Mouse (Mus musculus) cerebellum, adult (tissue): Measurements from ENCODE around the gene Entpd7.

Experiments
- ATAC-seq: cut with Nextera tagmentation; 2 replicates; pipeline ENCODE4 v1.9.2; 2017; ENCODE audit warnings: mild to moderate bottlenecking, moderate library complexity, mixed read lengths; ENCODE audit not compliant: insufficient number of reproducible peaks, low FRiP score, low TSS enrichment

Gene Entpd7

DNA sequence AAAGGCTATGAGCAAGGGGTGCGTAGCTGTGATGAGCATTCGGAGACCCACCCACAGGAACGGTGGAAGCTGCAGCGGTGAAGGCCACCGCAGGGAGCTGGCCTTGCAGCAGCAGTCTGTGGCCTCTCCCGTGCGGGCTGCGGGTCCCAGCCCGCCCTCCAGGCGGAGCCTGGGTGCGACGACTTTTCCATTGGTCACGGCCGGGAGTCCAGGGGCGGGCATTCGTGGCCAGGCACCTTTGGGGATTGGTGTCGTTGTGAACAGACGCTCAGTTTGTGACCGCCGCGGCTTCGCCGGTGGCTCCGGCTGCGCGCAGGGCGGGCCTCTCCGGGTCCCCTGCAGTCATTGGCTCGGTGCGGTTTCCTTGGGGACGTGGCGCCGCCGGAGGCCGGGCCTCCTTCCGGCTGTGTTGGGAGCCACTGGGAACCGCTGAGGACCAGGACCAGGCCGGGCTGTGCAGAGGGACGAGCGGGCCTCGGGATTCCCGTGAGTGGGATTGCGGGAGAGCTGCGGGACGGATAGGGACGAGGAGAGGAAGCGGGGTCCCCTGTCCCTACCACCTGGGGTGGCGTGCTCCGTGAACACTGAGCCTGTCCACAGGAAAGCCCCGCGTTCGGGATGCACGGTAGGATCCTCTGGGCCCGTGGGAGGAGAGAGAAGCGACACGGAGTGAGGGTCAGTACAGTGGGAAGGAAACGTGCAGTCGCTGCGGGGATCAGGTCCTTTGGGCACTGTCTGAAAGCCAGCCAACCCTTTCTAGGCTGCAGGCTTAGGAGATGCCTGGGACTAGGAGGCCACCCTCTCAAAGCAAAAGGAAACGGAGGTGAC, at the start of gene Entpd7:
Gene Entpd7 (plus strand): TSS at position 254 of the 828 bp plus-strand sequence.
- ATAC-seq, result peak; percentile 98

DNA sequence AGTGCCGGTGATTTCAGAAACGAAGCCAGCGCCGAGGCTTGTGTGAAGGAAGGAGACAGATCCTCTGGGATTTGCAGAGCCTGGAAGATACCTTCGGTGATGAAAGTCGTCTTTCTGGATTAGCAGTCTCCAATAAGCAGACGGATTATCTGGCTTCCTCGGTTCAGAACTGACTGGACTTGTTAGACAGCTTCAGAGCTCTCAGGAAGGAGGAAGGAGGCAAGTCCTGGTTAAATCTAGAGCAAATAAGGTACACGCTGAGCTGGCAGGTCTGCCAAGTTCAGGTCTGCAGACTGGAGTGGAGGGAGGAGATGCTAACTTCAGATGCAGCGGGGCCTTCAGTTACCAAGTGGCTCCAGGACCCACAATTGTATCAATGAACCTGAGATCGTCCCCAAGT, 47.6 kb upstream of the Entpd7 start:
- ATAC-seq, result no peak

- ATAC-seq, result no peak
These were observed 46.6 kb upstream of the Entpd7 start for GRCm38 (mm10) chr19:43642843-43643242.

- ATAC-seq, result no peak
These were observed 44.0 kb upstream of the Entpd7 start for GRCm38 (mm10) chr19:43645508-43645907.

DNA sequence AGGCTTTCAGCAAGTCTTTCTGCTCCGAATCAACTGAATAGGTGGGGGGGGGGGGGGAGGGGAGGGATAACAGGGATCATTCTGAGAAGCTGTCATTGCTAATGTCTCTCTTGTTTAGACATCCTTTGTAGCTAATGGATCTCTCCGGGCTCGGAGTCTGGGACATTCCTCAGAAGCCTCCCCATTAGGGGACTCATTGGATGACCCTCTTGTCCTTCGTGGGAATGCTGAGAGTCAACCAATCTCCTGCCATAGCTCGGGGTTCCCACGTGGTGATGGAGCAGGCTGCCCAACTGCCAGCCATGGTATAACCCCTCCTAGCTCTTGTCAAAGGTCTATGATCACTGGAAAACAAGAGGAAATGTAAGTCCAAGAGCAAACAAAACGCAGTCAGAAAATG, 42.6 kb upstream of the Entpd7 start:
- ATAC-seq, result no peak

DNA sequence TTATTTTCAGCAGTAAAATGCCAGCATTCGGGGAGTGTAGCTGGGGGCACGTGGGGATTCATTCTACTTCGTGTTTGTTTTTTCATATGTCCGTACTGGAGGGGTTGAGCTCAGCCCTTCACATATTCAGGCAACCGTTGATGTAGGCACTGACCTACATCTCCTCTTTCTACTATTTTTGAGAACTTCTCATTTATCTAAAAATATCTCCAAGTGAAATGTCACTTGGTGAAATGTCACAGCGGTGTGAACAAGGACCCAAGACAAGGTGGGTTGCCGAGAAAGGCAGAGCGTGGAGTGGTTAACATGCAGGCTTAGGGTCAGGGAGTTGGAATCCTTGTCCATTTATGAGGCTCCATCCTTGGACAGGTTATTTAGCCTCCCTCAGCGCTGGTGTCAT, 42.2 kb upstream of the Entpd7 start:
- ATAC-seq, result no peak

DNA sequence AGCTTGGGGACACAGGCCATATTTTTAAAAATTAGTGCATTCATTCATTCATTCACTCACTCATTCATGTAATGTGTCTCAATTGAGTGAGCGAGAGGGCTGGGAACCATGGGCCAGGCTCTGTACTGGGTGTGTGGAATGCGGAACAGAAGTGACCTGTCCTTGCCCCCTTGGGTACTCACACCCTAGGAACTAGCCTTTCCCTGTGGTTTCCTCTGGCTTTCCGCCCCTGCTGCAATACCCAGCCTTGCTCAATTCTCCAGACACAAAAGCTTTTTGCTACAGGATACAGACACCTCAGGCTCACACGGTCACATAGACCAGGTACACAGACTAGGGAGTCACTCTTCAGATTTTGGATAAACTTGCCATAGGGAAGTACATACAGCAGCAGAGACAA, 41.1 kb upstream of the Entpd7 start:
- ATAC-seq, result no peak

DNA sequence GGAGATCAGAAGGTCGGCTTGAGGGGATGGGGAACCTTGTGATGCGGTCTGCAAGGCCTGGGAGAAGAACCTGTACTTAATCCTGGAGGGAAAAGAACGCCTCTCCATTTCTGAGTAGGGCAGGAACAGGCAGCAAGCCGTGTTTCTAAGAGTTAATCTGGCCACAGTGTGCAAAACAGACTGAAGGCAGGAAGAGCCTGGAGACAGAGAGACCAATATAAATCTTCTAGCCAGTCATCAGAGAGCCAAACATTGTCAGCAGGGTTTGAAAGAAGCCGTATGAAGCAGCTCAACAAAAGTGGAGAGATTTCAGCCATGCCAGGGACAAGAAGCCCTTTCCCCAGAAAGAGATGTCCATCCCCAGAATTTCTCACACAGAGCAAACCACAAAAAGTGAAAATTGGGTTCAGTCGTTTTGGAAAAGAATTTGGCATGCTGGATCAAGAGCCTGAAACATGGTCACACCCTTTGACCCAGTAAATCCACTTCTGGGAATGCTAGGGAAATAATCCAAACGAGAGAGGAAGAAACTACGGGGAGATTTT, 38.2 kb upstream of the Entpd7 start:
- no peak for ATAC-seq

DNA sequence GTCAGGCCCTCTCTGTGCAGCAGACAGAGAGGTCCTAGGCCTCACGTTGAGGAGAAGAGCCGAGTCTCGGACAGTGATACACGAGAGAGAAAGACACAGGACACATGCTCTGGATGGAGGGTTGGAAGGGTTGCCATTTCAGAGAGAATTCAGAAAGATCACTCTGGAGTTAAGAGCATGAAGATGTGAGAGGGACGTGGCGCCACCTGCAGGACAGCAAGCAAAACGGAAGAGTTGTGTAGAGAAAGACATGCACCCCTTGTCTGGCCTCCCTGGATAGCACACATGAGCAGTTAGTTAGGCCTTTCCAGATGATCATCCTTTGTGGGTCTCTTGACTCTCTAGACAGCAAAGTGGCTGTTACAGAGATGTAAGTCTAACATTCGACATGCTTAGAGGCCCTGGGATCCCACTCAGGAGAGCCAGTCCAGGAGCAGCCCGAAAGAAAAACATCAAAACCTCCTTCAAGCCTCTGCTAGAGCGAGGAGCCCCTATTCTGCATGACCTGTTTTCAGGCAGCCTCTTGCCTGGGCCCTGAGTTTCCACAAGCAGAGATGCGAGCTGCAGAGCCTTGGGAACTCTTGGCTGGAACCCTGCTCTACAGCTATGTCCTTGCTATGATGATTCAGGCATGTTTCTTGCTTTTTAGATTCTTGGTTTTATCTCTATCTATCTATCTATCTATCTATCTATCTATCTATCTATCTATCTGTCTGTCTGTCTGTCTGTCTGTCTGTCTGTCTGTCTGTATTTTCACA, 33.6 kb upstream of the Entpd7 start:
- no peak for ATAC-seq

- no peak for ATAC-seq
These were observed 29.8 kb upstream of the Entpd7 start for GRCm38 (mm10) chr19:43659632-43660031.

GRCm38 (mm10) chr19:43660774-43661173, 28.7 kb upstream of the Entpd7 start:
- ATAC-seq, result no peak

DNA sequence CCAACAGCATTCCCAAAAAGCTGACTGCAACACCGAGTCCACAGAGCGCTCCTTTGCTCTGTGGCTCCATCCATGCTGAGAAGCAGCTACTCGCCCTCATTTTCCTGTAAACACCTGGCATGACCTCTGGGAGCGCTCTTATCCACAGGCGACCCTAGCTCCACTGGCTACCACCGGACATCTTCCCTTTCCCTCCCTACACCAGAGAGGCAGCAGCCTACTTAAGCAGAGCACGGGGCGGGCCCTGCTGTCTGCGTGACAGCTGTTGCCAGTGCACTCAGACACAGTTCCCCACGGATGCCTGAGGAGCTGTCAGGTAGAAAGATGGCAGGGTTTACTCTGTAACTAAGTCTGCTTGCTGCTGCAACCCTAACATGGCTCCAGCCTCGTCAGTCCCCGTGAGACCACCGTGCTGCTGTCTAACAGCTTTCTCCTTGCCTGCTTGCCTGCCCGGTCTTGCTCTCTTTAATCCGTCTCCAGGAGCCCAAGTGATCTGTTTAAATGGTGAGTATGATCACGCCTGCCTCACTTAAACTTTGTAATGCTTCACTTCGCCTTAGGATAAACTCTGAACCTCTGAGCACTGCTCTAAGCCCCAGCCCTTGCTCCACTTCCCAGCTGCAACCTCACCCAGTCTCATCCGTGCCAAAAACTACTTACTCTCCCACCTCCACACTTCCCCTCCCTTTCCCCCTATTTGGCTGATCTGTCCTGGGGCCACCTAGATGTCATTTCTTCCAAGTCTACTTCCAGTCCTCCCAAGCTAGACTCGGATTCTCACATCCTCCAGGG, 27.1 kb upstream of the Entpd7 start:
- 0 out of 2 replicates have a peak, but pooled peaks have one; percentile 36 for ATAC-seq

GRCm38 (mm10) chr19:43663471-43663870, 26.0 kb upstream of the Entpd7 start:
- ATAC-seq, result no peak

DNA sequence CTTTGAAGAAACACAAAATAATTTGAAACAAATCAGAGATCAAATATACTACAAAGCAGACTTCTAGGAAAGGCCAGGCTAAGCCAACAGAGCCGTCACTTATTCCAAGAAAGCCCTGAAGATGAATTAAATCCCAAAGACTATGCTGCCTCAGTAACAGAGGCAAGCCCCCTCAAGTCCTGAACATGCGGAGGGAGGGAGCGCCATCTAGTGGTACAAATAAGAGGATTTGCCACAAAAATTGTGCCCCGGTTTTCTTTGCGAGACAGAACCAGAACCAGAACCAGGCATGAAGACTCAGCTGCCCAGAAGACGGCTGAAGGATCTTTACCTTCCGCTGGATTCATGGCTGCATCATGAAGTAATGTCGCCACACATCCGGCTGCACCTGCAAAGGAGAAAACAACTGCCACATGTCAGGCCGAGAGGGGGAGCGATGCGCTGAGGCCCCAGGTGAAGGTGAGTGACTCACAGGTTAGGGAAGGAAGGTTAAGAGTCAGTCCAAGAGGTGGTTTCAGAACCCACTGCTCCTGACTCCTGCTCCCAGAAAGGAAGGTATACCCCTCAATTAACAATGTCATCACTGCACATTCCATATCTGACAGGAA, 23.9 kb upstream of the Entpd7 start:
- no peak for ATAC-seq

GRCm38 (mm10) chr19:43666661-43667429, 22.6 kb upstream of the Entpd7 start:
- ATAC-seq, result no peak

DNA sequence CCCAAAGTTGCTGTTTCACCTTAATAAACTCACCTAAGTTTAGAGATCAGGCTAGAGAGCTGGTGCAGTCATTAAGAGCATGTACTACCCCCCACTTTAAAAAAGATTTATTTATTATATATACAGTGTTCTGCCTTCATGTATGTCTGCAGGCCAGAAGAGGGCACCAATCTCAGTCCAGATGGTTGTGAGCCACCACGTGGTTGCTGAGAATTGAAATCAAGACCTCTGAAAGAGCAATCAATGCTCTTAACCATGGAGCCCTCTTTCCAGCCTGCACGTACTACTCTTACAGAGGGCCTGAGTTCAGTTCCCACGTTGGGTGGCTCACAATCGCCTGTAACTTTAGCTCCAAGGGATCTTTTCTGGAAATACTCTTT, 22.1 kb upstream of the Entpd7 start:
- no peak for ATAC-seq

DNA sequence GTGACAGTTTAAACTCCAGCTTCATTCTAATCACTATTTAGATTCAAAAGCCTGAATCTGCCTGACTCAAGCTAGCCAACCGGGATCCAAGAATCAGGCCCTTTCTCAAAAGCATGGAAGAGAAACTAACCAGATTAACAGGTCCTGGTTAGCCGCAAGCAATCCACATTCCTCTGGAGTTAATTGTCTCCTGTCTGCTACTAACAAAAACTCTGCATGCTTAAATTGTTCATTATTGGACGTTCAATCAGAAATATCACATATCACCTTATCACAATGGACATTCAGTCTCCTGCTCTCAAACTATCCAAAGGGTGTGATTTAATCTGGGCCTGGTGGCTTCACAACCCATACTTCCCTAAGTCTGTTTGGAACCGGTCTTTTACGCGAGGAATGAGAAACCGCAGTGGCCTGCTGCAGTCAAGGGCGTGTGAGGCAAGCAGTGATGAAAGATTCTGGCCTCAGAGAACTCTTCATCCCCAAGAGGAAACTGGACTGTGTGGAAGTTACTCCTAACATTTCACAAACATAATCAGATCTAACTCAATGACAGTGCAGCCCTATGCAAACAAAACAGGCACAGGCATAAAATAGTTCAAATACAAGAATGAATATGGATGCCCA, 20.2 kb upstream of the Entpd7 start:
- no peak for ATAC-seq

- ATAC-seq, result no peak
These were observed 18.4 kb upstream of the Entpd7 start for GRCm38 (mm10) chr19:43671054-43671453.
